Mouse (Mus musculus): Measurements from ENCODE around the gene AI837181.

The AI837181 gene

DNA sequence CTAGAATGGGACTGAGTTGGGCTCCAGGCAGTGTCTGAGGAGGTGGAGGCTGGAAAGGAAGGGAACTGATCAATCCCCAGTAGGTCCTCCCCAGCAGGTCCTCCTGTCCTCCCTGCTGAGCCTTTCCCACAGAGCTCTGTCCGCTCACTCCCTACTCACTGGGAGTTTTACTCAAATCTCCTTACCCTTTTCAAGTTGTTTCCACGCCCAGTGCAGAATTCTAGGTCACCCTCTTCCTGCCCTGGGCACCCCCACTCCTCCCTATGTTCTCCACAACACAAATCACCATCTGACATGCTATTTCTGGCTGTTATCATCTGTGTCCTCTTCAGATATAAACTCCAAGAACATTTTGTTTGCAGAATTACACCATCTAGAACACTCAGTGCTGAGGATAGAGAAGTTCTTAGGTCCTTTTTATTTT, 10.4 kb upstream of the AI837181 start:
- in situ Hi-C loops (cut with MseI, MboI) = no loop called here

- in situ Hi-C loops (cut with MseI, MboI) = no loop called here
Measured at GRCm38 (mm10) chr19:5418750-5419466, 6.0 kb upstream of the AI837181 start.

GRCm38 (mm10) chr19:5419630-5420029, 5.3 kb upstream of the AI837181 start:
- in situ Hi-C loops (cut with MseI, MboI) = no loop called here

DNA sequence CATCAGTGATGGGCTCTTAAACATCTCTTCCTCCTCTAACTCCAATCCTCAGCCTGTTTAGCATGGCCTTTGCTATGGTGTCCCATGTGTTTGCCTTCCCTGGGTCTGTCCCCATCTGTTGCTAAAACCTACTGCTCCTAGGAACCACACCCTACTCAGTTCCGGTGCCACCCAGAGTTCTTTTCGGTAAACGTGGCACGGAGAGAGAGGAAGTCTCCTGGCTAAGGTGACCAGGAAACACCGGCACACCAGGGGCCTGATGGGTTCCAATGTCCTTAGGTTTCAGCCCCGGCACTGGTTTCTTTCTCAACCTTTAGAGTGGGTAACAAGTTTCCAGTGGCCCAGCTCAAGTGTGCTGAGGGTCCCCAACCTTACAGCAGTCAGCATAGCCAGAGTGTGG, 4.4 kb upstream of the AI837181 start:
- in situ Hi-C loops (cut with MseI, MboI) = no loop called here

- in situ Hi-C loops (cut with MseI, MboI) = no loop called here
Measured at GRCm38 (mm10) chr19:5421784-5422183, 3.2 kb upstream of the AI837181 start.

DNA sequence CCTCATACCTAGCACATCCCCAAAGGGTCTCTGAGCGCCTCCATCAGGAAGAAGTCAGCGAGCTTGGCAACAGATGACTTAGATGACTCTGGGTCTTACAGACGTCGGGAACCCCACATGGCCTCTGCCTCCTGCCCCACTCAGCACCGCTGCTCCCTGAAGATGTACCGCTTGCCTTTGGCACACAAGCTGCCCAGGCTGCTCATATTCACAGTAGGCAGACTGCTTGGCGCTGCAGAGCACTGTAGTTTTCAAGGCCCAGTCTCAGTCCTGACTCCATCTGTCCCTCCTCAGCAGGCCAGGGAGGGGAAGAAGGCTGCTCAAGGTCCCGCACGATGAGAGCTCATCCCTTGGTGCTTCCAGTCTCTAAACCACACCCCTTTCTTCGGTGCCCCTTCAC, 2.7 kb upstream of the AI837181 start:
- in situ Hi-C loops (cut with MseI, MboI) = no loop called here

DNA sequence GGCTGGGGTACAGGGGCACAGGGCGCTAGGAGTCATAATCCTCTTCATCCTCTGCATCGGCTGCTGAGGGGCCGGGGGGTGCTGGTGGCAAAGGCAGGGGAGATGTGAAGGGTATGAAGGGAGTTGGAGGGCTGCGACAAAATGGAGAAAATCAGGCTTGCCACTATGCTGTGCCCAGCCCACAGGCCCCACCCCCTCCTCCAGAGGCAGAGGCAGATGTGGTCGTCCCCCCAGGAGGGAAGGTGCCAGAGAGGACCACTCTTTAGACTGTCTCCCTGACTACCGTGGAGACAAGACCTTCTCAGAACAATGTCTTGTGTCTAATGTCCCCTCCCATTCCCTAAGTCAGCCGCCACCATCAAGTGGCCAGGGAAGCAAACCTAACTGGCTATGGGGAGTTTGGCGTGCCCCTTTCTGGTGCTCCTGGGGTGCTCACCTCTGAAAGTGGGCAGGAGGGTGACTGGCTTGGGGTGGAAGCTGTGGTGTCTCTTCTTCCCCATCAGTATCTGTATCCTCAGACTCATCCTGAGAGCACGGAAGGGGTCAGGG, 2.0 kb upstream of the AI837181 start:
- in situ Hi-C loops (cut with MseI, MboI) = no loop called here

- in situ Hi-C loops (cut with MseI, MboI) = no loop called here
Measured at GRCm38 (mm10) chr19:5423561-5423960, 1.4 kb upstream of the AI837181 start.

- in situ Hi-C loops (cut with MseI, MboI) = no loop called here
Measured at GRCm38 (mm10) chr19:5424092-5424781, 707 bp upstream of the AI837181 start.

DNA sequence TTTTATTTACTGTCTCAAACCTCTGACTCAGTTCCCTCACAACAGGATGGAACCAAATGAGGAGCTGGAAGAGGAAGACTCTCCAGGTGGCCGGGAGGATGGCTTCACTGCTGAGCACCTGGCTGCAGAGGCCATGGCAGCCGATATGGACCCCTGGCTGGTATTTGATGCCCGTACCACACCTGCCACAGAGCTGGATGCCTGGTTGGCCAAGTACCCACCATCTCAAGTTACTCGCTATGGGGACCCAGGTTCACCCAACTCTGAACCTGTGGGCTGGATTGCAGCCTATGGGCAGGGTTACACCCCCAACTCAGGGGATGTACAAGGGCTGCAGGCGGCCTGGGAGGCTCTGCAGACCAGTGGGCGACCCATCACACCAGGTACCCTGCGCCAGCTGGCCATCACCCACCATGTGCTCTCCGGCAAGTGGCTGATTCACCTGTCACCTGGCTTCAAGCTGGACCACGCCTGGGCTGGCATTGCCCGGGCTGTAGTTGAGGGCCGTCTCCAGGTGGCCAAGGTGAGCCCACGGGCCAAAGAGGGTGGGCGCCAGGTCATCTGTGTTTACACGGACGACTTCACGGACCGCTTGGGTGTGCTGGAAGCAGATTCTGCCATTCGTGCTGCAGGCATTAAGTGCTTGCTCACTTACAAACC, 1.1 kb downstream of the AI837181 start:
- in situ Hi-C loops (cut with MseI, MboI) = no loop called here

DNA sequence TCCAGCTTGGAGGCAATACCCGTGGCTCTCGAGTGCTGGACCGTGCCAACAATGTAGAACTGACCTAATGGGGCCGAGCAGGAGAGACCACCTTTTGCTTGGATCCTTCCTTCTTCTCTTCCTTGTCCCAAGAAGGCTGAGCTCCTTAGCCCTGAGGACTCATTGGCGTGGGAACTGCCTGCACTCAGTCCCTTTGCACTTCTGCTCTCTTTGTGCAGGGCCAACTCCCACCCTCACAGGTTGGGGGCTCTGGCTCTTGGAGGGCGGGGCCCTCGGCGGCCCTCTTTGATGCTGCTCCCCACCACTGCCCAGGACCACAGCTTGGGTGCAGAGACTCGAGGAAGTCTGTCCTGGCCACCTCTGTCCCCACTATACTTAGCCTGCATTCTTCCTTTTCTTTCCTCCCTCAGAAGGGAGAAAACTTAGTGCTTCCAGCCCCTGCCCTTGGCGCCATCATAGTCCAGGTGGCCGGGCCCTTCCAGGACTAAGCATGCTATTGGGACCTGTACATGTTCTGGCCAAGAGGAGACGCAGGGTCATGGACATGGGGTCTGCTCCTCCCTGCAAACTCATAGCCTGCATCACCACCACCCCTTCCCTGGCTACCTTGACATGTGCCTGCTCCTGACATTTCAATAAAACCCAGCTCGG, 1.8 kb downstream of the AI837181 start:
- in situ Hi-C loops (cut with MseI, MboI) = no loop called here

- in situ Hi-C loops (cut with MseI, MboI) = no loop called here
Measured at GRCm38 (mm10) chr19:5428083-5428482, 3.1 kb downstream of the AI837181 start.

- in situ Hi-C loops (cut with MseI, MboI) = no loop called here
Measured at GRCm38 (mm10) chr19:5429219-5429618, 4.3 kb downstream of the AI837181 start.

DNA sequence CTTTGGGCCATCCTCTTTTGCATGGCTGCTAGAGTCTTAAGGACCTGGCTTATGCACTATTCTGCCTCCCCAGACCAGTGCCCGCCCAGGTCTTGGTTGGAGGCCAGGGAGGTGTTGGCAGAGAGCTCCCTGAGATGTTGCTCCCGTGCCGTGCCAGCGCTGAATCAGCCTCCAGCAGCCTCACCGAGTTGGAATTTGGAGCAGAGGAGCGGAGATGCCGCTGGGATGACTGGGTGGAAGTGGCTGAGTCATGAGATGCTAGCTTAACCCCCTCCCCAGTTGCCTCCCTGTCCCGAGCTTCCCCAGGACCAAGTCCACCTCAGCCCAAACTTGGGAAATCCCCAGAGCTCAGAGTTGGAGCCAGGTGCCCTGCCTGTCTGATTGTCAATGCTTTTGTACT, 4.9 kb downstream of the AI837181 start:
- in situ Hi-C loops (cut with MseI, MboI) = no loop called here

DNA sequence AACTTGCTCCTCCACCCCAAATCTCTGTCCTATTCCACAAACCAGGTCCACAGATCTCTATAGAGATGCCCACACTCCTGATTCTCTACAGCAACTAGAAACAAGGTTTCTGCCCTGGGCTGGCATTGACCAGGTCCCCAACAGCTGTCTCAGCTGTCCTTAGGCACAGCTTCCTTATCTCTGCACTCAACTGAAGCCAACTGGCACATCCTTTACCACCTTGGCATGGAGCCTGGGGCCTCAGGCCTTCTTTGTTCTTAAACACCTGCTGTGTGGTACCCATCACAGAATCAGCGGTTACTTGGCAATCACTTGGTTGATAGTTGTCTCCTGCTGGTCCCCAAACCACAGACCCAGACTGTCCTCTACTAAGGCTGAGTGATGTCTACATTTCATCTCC, 5.5 kb downstream of the AI837181 start:
- in situ Hi-C loops (cut with MseI, MboI) = no loop called here

GRCm38 (mm10) chr19:5431911-5432464, 7.0 kb downstream of the AI837181 start:
- in situ Hi-C loops (cut with MseI, MboI) = no loop called here

GRCm38 (mm10) chr19:5432992-5433852, 8.3 kb downstream of the AI837181 start:
- in situ Hi-C loops (cut with MseI, MboI) = no loop called here

DNA sequence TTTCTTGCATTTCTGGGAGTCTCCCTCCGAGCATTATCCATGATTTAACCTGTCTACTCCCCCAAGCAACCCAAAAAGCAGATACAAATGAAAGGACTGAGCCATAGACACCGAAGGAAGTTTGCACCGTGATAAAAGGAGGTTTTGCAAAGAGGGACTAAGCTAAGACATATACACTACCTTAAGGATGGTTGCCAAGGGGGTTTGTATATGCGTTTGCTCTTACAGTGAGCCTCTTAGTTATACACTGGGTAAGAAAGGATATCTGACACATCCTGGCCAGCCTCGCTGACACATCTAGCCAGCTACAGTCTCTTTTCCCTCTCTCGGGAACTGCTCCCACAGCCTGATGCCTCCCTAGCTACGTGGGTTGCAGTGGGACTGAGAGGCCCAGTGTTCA, 9.0 kb downstream of the AI837181 start:
- in situ Hi-C loops (cut with MseI, MboI) = no loop called here

GRCm38 (mm10) chr19:5444371-5444908, 19.5 kb downstream of the AI837181 start:
- in situ Hi-C loops (cut with MseI, MboI) = no loop called here

GRCm38 (mm10) chr19:5444954-5445353, 20.0 kb downstream of the AI837181 start:
- in situ Hi-C loops (cut with MseI, MboI) = no loop called here

Data from mouse trophoblast stem cell (cell line).